Mouse (Mus musculus) limb, embryonic 13.5 days (tissue): ENCODE results near the gene Fndc4. TPM values are rescaled to one million over a fixed set of nuclear protein-coding genes. Genes with fewer than 3 reads are reported as not detected.

Experiments
- ATAC-seq: fragments of 200-750 bp; cut with Nextera tagmentation; 2 replicates; pipeline ENCODE4 v1.8.0; 2017; ENCODE audit warnings: low read depth, moderate number of reproducible peaks, moderate TSS enrichment; ENCODE audit not compliant: low FRiP score
- H3K27ac ChIP-seq: fragments of 300-500 bp; sonication (generic); 2 replicates; pipeline ENCODE4 v1.5.1; 2015; ENCODE audit warnings: inconsistent platforms, mild to moderate bottlenecking, moderate library complexity
- H3K27me3 ChIP-seq: fragments of 300-500 bp; sonication (generic); 2 replicates; pipeline ENCODE4 v1.6.1; 2015; ENCODE audit warnings: mild to moderate bottlenecking, inconsistent platforms
- H3K36me3 ChIP-seq: fragments of 300-500 bp; sonication (generic); 2 replicates; pipeline ENCODE4 v1.6.1; 2015; ENCODE audit warnings: inconsistent platforms, mild to moderate bottlenecking, moderate library complexity
- H3K4me1 ChIP-seq: fragments of 300-500 bp; sonication (generic); 2 replicates; pipeline ENCODE4 v1.6.1; 2015; ENCODE audit warnings: inconsistent platforms
- H3K4me2 ChIP-seq: fragments of 300-500 bp; sonication (generic); replicated peaks from 2 replicates; pipeline ENCODE4 v1.6.1; 2015; ENCODE audit warnings: inconsistent platforms, mild to moderate bottlenecking, moderate library complexity
- H3K4me3 ChIP-seq: fragments of 300-500 bp; sonication (generic); 2 replicates; pipeline ENCODE4 v1.5.1; 2015; ENCODE audit warnings: moderate library complexity, mild to moderate bottlenecking, inconsistent platforms
- H3K9ac ChIP-seq: fragments of 300-500 bp; sonication (generic); 2 replicates; pipeline ENCODE4 v1.6.1; 2015; ENCODE audit warnings: mild to moderate bottlenecking, inconsistent platforms
- H3K9me3 ChIP-seq: fragments of 300-500 bp; sonication (generic); 2 replicates; pipeline ENCODE4 v1.6.1; 2016; ENCODE audit warnings: inconsistent platforms
- WGBS: fragments of 180-500 bp; shearing (Covaris S2); methylation state at CpG from one replicate; pipeline ENCODE4 v1.1.7; 2015; 5-methylcytosine and 5-hydroxymethylcytosine counted together
- polyA plus RNA-seq: library from polyadenylated mRNA; unstranded; fragments of >200 nt; fragmentation: Nextera tagmentation; extraction: Ambion mirVana; gene quantifications from 2 replicates; pipeline ENCODE4 v1.2.1, GENCODE M21; 2015

Fndc4 gene
- polyA plus RNA-seq, 1 experiment from 2014 or later: 83.5 TPM

DNA sequence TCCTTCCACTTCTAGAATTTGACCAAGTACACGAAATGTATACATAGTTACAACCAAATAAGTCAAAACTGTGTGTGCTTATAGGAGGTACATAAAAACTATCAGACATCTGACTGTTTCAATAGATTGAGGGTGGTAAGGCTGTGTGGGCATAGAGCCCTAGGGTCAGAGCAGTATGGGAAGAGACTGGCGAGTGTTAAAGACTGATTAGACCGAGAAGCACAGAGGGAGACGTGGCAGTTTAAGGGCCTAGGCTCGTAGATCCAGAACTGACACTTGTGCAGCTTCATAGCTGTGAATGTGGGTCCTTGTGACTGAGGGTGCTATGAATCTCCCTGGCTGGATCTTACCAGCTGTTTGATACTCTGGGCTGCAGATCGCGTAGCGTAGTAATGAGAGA, 41.0 kb downstream of the Fndc4 start:
- H3K4me3 ChIP-seq: no peak overlapping the region
- H3K4me2 ChIP-seq: no peak overlapping the region
- WGBS: 85% methylated on average over 8 of the region's 8 CpGs
- no peak overlapping the region for H3K9ac ChIP-seq
- no peaks in the 10 kb centered on the region for H3K9me3 ChIP-seq
- H3K27ac ChIP-seq: no peak overlapping the region
- no peak for ATAC-seq
- peaks cover 38% of the 10 kb centered on the region for H3K4me1 ChIP-seq
- no peaks in the 10 kb centered on the region for H3K27me3 ChIP-seq
- H3K36me3 ChIP-seq: peaks cover 92% of the 10 kb centered on the region

DNA sequence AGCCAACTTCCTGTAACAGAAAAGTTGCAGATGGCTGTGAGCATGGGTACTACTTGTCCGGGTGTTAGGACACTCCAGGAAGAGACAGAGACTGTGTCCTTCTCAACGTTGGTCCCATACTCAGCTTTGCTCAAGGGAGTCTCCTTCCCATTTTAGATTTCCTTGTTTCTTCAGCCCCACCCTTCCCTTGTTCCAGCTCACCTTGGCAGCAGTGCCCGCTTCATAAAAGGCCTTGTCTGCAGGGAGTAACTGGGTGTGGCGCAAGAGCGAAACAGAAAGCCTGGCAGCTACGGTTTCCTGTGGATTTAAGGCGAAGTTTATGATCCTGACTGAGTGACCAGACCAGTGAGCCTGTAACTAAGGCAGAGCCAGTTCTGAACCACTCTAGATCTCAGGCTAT, 41.4 kb downstream of the Fndc4 start:
- Histone ChIP-seq H3K36me3 (peaks cover 92% of the 10 kb centered on the region), H3K27me3 (no peaks in the 10 kb centered on the region), H3K4me2 (no peak overlapping the region), H3K9ac (no peak overlapping the region), H3K4me3 (no peak overlapping the region), H3K4me1 (peaks cover 38% of the 10 kb centered on the region), H3K27ac (no peak overlapping the region), H3K9me3 (no peaks in the 10 kb centered on the region)
- 80% methylated on average over 7 of the region's 7 CpGs for WGBS
- ATAC-seq: no peak

DNA sequence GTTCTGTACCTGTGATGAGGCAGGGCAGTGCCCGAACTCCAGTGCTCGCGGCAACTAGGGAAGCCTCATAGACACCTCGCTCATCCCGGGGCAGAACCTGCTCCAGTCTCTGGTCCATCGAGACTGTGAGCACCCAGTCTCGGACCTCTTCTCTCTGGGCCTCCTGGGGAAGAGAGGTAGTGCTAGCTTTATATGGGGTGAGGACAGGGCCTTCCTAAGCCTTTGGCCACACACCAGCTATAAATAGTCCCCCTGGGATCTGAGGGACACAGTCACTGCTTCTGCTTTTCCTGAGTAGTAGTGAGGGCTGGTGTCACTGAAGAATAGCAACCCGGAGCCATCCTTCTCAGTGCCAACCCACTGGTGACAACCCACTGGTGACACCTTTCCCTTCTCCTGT, 42.1 kb downstream of the Fndc4 start:
- no peaks in the 10 kb centered on the region for H3K27me3 ChIP-seq
- no peaks in the 10 kb centered on the region for H3K9me3 ChIP-seq
- ATAC-seq: no peak
- peak overlapping the region; percentile 75; the same call in 1 of the 2 replicates for H3K27ac ChIP-seq
- H3K4me3 ChIP-seq: no peak overlapping the region
- H3K4me1 ChIP-seq: peaks cover 38% of the 10 kb centered on the region
- peaks cover 92% of the 10 kb centered on the region for H3K36me3 ChIP-seq
- H3K4me2 ChIP-seq: no peak overlapping the region
- H3K9ac ChIP-seq: no peak overlapping the region
- WGBS: 94% methylated on average over 8 of the region's 8 CpGs

DNA sequence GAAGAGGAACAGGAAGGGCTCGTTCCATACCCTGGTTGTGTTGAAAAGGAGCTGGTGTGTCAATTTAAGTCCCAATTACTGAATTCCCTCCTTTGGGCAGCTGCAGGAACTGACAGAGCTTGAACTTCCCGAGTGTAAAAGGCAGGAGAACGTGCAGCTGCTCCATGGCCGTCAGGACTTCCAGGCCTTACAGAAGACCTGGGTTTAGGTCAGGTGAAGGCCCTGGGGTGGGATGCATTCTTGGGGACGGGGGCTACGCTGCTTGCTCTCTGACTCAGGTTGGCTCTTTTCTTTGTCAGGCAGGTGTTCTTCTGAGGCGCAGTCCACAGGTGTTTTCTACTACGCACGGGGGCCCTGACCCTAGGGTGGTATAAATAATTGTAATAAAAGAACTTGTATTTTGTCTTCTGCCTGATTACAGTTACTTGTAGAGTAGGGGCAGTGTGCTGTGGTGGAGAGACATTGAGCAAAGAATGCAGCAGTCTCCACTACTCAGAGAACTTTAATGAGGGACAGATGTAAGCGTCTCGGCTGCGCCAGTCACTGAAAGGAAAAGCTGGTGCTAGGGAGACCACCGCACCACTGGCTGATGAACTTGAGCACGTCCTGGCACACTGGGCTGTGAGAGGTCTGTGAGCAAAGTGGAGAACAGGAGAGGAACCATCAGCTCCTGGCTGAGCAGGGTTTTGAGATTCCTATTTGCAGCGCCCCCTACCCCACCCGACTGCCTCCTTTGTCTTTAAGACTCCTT, 42.9 kb downstream of the Fndc4 start:
- Histone ChIP-seq H3K27ac (peak overlapping the region; percentile 75), H3K4me3 (0 out of 2 replicates have a peak overlapping the region, but pooled peaks have one; percentile 7), H3K27me3 (no peaks in the 10 kb centered on the region), H3K9me3 (no peaks in the 10 kb centered on the region), H3K36me3 (peaks cover 93% of the 10 kb centered on the region), H3K4me2 (peak overlapping the region; percentile 66), H3K9ac (no peak overlapping the region; the same call in 1 of the 2 replicates), H3K4me1 (peaks cover 38% of the 10 kb centered on the region)
- 0 out of 2 replicates have a peak, but pooled peaks have one; percentile 21 for ATAC-seq
- WGBS: 44% methylated on average over 16 of the region's 16 CpGs

DNA sequence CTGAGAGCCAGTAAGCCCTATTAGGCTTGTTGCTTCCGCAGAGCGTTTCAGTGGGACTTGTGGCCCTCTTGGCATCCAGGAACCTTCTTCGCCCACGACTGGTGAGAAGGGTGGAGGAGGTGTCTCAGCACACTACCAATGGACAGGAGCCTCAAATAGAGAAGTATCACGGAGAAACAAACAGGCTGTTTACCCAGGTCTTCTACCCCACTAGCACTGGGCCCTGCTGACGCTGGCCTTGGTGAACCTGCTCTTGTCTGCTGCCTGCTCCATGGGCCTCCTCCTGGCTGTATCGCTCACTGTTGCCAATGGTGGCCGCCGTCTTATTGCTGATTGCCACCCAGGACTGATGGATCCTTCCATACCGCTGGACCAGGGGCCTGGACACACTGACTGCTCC, 43.7 kb downstream of the Fndc4 start:
- H3K9me3 ChIP-seq: no peaks in the 10 kb centered on the region
- H3K36me3 ChIP-seq: peaks cover 93% of the 10 kb centered on the region
- peaks cover 38% of the 10 kb centered on the region for H3K4me1 ChIP-seq
- H3K27me3 ChIP-seq: no peaks in the 10 kb centered on the region
- H3K4me2 ChIP-seq: peak overlapping the region; percentile 66
- 45% methylated on average over 10 of the region's 10 CpGs for WGBS
- H3K4me3 ChIP-seq: peak overlapping the region; percentile 44
- H3K9ac ChIP-seq: peak overlapping the region; percentile 65
- H3K27ac ChIP-seq: peak overlapping the region; percentile 75; the same call in 1 of the 2 replicates
- no peak; the same call in 1 of the 2 replicates for ATAC-seq

DNA sequence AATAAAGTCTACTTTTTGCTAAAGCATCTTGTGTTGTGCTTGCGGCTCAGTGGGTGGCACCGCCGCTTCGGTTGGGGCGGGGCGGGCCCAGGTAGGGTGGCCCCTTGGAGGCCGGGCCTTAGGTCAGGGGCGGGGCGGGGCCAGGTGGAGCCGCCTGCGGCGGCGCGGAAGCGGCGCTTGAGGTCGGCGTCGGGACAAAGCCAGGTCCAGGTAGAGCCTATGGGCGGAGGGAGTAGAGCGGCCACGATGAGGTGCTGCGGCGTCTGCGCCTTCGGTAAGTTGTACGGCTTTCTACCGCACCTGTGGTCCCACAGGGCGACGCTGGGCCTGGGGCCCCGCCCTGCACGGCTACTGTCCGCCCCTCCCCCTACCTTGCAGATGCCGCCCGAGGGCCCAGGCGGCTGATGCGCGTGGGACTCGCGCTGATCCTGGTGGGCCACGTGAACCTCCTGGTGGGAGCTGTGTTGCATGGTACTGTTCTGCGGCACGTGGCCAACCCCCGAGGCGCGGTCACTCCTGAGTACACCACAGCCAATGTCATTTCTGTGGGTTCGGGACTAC, 44.3 kb downstream of the Fndc4 start, which contains the start of gene Krtcap3:
Gene Krtcap3, plus strand, starts transcription at position 151 of the 561 bp plus-strand sequence.
- Histone ChIP-seq H3K27me3 (no peaks in the 10 kb centered on the region), H3K4me3 (peak within 1 kb of the TSS; percentile 44), H3K4me2 (peak within 1 kb of the TSS; percentile 66), H3K9me3 (no peaks in the 10 kb centered on the region), H3K36me3 (peaks cover 95% of the 10 kb centered on the region), H3K9ac (peak within 1 kb of the TSS; percentile 65), H3K4me1 (peaks cover 38% of the 10 kb centered on the region), H3K27ac (peak within 1 kb of the TSS; percentile 75; the same call in 1 of the 2 replicates)
- ATAC-seq: peak; percentile 64
- 6% methylated on average over 44 of the region's 47 CpGs for WGBS

DNA sequence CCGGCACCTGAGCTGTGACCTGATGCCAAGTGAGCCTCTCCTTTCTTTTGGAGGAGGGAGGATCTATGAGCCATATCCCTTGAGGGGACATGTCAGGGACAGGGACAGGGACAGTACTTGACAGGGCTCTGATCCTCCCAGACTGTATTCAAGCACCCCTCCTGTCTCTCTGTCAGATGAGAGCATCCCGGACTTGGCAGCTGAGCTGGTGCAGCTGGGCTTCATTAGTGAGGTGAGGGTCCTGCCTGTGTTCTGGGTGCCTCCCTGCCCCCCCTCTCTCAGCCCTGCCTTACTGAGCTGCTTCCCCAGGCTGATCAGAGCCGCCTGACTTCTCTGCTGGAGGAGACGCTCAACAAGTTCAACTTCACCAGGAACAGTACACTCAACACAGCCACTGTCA, 45.2 kb downstream of the Fndc4 start:
- whole genome bisulfite sequencing: 35% methylated on average over 4 of the region's 4 CpGs
- Histone ChIP-seq H3K9ac (peak overlapping the region; percentile 65), H3K4me1 (peaks cover 38% of the 10 kb centered on the region), H3K4me3 (no peak overlapping the region), H3K4me2 (peak overlapping the region; percentile 66), H3K9me3 (no peaks in the 10 kb centered on the region), H3K27ac (peak overlapping the region; percentile 69; the same call in 1 of the 2 replicates), H3K36me3 (peaks cover 96% of the 10 kb centered on the region), H3K27me3 (no peaks in the 10 kb centered on the region)
- peak; percentile 17; the same call in 1 of the 2 replicates for ATAC-seq

Other genes starting within 250 kb of the Fndc4 start
- 147 and 156 TPM in 2 replicates for gene Atraid, start 247.8 kb downstream of the Fndc4 start, polyA plus RNA-seq
- gene Slc5a6, start 247.2 kb downstream of the Fndc4 start, polyA plus RNA-seq: 13.4 and 14.1 TPM in 2 replicates
- gene Cad, start 241.3 kb downstream of the Fndc4 start, polyA plus RNA-seq: 30.0 and 33.7 TPM in 2 replicates
- gene Dnajc5g, start 189.8 kb downstream of the Fndc4 start, polyA plus RNA-seq: not detected in 2 replicates
- 0.38 and 0.57 TPM in 2 replicates for gene Slc30a3, start 187.8 kb downstream of the Fndc4 start, polyA plus RNA-seq
- 7.2 and 8.1 TPM in 2 replicates for gene Trim54, start 179.4 kb downstream of the Fndc4 start, polyA plus RNA-seq
- gene Ucn, start 157.3 kb downstream of the Fndc4 start, polyA plus RNA-seq: not detected in 2 replicates
- 68.7 and 69.4 TPM in 2 replicates for gene Mpv17, start 141.8 kb downstream of the Fndc4 start, polyA plus RNA-seq
- gene Gm29609, start 116.2 kb downstream of the Fndc4 start, polyA plus RNA-seq: 0.99 and 1.8 TPM in 2 replicates
- gene Gtf3c2, start 115.9 kb downstream of the Fndc4 start, polyA plus RNA-seq: 84.8 and 92.4 TPM in 2 replicates
- 161 and 165 TPM in 2 replicates for gene Snx17, start 102.9 kb downstream of the Fndc4 start, polyA plus RNA-seq
- gene Eif2b4, start 102.7 kb downstream of the Fndc4 start, polyA plus RNA-seq: 72.6 and 76.3 TPM in 2 replicates
- gene Zfp513, start 93.8 kb downstream of the Fndc4 start, polyA plus RNA-seq: 10.9 and 11.0 TPM in 2 replicates
- gene Ppm1g, start 75.4 kb downstream of the Fndc4 start, polyA plus RNA-seq: 131 and 133 TPM in 2 replicates
- 165 and 166 TPM in 2 replicates for gene Nrbp1, start 55.2 kb downstream of the Fndc4 start, polyA plus RNA-seq
- gene Gm9970, start 54.8 kb downstream of the Fndc4 start, polyA plus RNA-seq: 0.38 and 0.48 TPM in 2 replicates
- gene Krtcap3, start 44.4 kb downstream of the Fndc4 start, polyA plus RNA-seq: 16.1 and 21.3 TPM in 2 replicates
- gene Ift172, start 5.0 kb downstream of the Fndc4 start, polyA plus RNA-seq: 37.8 and 45.0 TPM in 2 replicates
- 0.14 and 0.28 TPM in 2 replicates for gene Gckr, start 1.4 kb upstream of the Fndc4 start, polyA plus RNA-seq
- 65.0 and 70.5 TPM in 2 replicates for gene Zfp512, start 156.4 kb upstream of the Fndc4 start, polyA plus RNA-seq
- gene 4930548H24Rik, start 189.7 kb upstream of the Fndc4 start, polyA plus RNA-seq: 0.11 and 0.13 TPM in 2 replicates
- gene Gpn1, start 198.7 kb upstream of the Fndc4 start, polyA plus RNA-seq: 72.5 and 81.6 TPM in 2 replicates
- gene Slc4a1ap, start 230.9 kb upstream of the Fndc4 start, polyA plus RNA-seq: 37.0 and 38.6 TPM in 2 replicates
- gene Supt7l, start 231.7 kb upstream of the Fndc4 start, polyA plus RNA-seq: 30.8 and 31.2 TPM in 2 replicates